Mouse (Mus musculus) embryonic facial prominence, embryonic 13.5 days (tissue): ENCODE results near the gene Gp5. TPM values are rescaled to one million over a fixed set of nuclear protein-coding genes. Genes with fewer than 3 reads are reported as not detected.

Experiments used
- ATAC-seq: fragments of 200-750 bp; cut with Nextera tagmentation; 2 replicates; pipeline ENCODE4 v1.8.0; 2017; ENCODE audit warnings: low read depth; ENCODE audit not compliant: insufficient number of reproducible peaks, insufficient read depth, low FRiP score, low TSS enrichment
- H3K27ac ChIP-seq: fragments of 300-500 bp; sonication (generic); 2 replicates; pipeline ENCODE4 v1.5.1; 2015; ENCODE audit warnings: moderate library complexity, mild to moderate bottlenecking, inconsistent platforms
- H3K27me3 ChIP-seq: fragments of 300-500 bp; sonication (generic); 2 replicates; pipeline ENCODE4 v1.6.1; 2015; ENCODE audit warnings: mild to moderate bottlenecking, inconsistent platforms
- H3K36me3 ChIP-seq: fragments of 300-500 bp; sonication (generic); 2 replicates; pipeline ENCODE4 v1.6.1; 2015; ENCODE audit warnings: mild to moderate bottlenecking, inconsistent platforms
- H3K4me1 ChIP-seq: fragments of 300-500 bp; sonication (generic); 2 replicates; pipeline ENCODE4 v1.6.1; 2015; ENCODE audit warnings: inconsistent platforms
- H3K4me2 ChIP-seq: fragments of 300-500 bp; sonication (generic); 2 replicates; pipeline ENCODE4 v1.6.1; 2015; ENCODE audit warnings: moderate library complexity, mild to moderate bottlenecking, inconsistent platforms
- H3K4me3 ChIP-seq: fragments of 300-500 bp; sonication (generic); 2 replicates; pipeline ENCODE4 v1.5.1; 2015; ENCODE audit warnings: mild to moderate bottlenecking, inconsistent platforms
- H3K9ac ChIP-seq: fragments of 300-500 bp; sonication (generic); 2 replicates; pipeline ENCODE4 v1.6.1; 2015; ENCODE audit warnings: mild to moderate bottlenecking, inconsistent platforms
- H3K9me3 ChIP-seq: fragments of 300-500 bp; sonication (generic); 2 replicates; pipeline ENCODE4 v1.6.1; 2016; ENCODE audit warnings: inconsistent platforms
- WGBS: fragments of 180-500 bp; shearing (Covaris S2); methylation state at CpG from one replicate; pipeline ENCODE4 v1.1.7; 2015; ENCODE audit warnings: mixed read lengths; 5-methylcytosine and 5-hydroxymethylcytosine counted together
- polyA plus RNA-seq: library from polyadenylated mRNA; unstranded; fragments of >200 nt; fragmentation: Nextera tagmentation; extraction: Ambion mirVana; gene quantifications from 2 replicates; pipeline ENCODE4 v1.2.1, GENCODE M21; 2015

The Gp5 gene
- polyA plus RNA-seq, 1 experiment from 2014 or later, result 1.1 TPM

- H3K4me2 ChIP-seq, result no peak overlapping the region
- H3K27ac ChIP-seq, result no peak overlapping the region
- H3K27me3 ChIP-seq, result no peaks in the 10 kb centered on the region; the same call in 1 of the 2 replicates
- no peak overlapping the region for H3K9ac ChIP-seq
- H3K4me1 ChIP-seq, result peaks cover 57% of the 10 kb centered on the region
- H3K9me3 ChIP-seq, result no peaks in the 10 kb centered on the region
- H3K4me3 ChIP-seq, result no peak overlapping the region
- no peaks in the 10 kb centered on the region for H3K36me3 ChIP-seq
- no peak for ATAC-seq
- WGBS, result 70% methylated on average over 15 of the region's 15 CpGs
Measured at GRCm38 (mm10) chr16:30275558-30276340, 34.8 kb downstream of the Gp5 start.

- WGBS, result 90% methylated on average over 8 of the region's 8 CpGs
Measured at GRCm38 (mm10) chr16:30273065-30273464, 37.5 kb downstream of the Gp5 start.

GRCm38 (mm10) chr16:30271941-30272595 is 38.5 kb downstream of the Gp5 start:
- peak overlapping the region; percentile 51; the same call in 1 of the 2 replicates for H3K9ac ChIP-seq
- no peaks in the 10 kb centered on the region for H3K27me3 ChIP-seq
- peak overlapping the region; percentile 11; the same call in 1 of the 2 replicates for H3K4me2 ChIP-seq
- 48% methylated on average over 6 of the region's 6 CpGs for WGBS
- no peak overlapping the region for H3K4me3 ChIP-seq
- H3K4me1 ChIP-seq, result peaks cover 43% of the 10 kb centered on the region
- no peaks in the 10 kb centered on the region for H3K9me3 ChIP-seq
- no peaks in the 10 kb centered on the region for H3K36me3 ChIP-seq
- no peak for ATAC-seq
- H3K27ac ChIP-seq, result peak overlapping the region; percentile 92

More at GRCm38 (mm10) chr16:30273065-30273464, 37.5 kb downstream of the Gp5 start:
- Histone ChIP-seq H3K4me1 (peaks cover 50% of the 10 kb centered on the region), H3K9ac (no peak overlapping the region), H3K9me3 (no peaks in the 10 kb centered on the region), H3K27ac (no peak overlapping the region), H3K4me2 (no peak overlapping the region), H3K36me3 (no peaks in the 10 kb centered on the region), H3K27me3 (no peaks in the 10 kb centered on the region), H3K4me3 (no peak overlapping the region)
- ATAC-seq, result no peak

- H3K9me3 ChIP-seq, result no peaks in the 10 kb centered on the region
Measured at GRCm38 (mm10) chr16:30271223-30271761, 39.3 kb downstream of the Gp5 start.

GRCm38 (mm10) chr16:30267359-30267758 is 43.2 kb downstream of the Gp5 start, which contains the start of gene Cpn2:
TSS of gene Cpn2 (minus strand) at chr16:30267499.
- WGBS, result 60% methylated on average over 5 of the region's 5 CpGs
- no peak for ATAC-seq
- H3K36me3 ChIP-seq, result no peaks in the 10 kb centered on the region

More at GRCm38 (mm10) chr16:30271223-30271761, 39.3 kb downstream of the Gp5 start:
- H3K27me3 ChIP-seq, result no peaks in the 10 kb centered on the region
- H3K27ac ChIP-seq, result peak overlapping the region; percentile 92
- H3K9ac ChIP-seq, result peak overlapping the region; percentile 51
- no peaks in the 10 kb centered on the region for H3K36me3 ChIP-seq
- H3K4me1 ChIP-seq, result peaks cover 43% of the 10 kb centered on the region
- WGBS, result 22% methylated on average over 8 of the region's 8 CpGs
- no peak for ATAC-seq
- peak overlapping the region; percentile 11; the same call in 1 of the 2 replicates for H3K4me2 ChIP-seq
- no peak overlapping the region for H3K4me3 ChIP-seq

GRCm38 (mm10) chr16:30266561-30266960 is 44.0 kb downstream of the Gp5 start:
- Histone ChIP-seq H3K9ac (no peak overlapping the region), H3K27me3 (0 out of 2 replicates have a peak, but pooled peaks cover 4% of the 10 kb centered on the region), H3K27ac (no peak overlapping the region), H3K4me1 (peaks cover 21% of the 10 kb centered on the region), H3K4me2 (no peak overlapping the region), H3K4me3 (no peak overlapping the region), H3K9me3 (no peaks in the 10 kb centered on the region), H3K36me3 (no peaks in the 10 kb centered on the region)
- WGBS, result 82% methylated on average over 5 of the region's 5 CpGs
- no peak for ATAC-seq

More at GRCm38 (mm10) chr16:30267359-30267758, 43.2 kb downstream of the Gp5 start, which contains the start of gene Cpn2:
- H3K4me3 ChIP-seq, result no peak within 1 kb of the TSS
- H3K27me3 ChIP-seq, result 0 out of 2 replicates have a peak, but pooled peaks cover 4% of the 10 kb centered on the region
- no peak within 1 kb of the TSS for H3K27ac ChIP-seq
- no peak within 1 kb of the TSS for H3K4me2 ChIP-seq
- peaks cover 29% of the 10 kb centered on the region for H3K4me1 ChIP-seq
- H3K9me3 ChIP-seq, result no peaks in the 10 kb centered on the region
- no peak within 1 kb of the TSS for H3K9ac ChIP-seq

- H3K9me3 ChIP-seq, result no peaks in the 10 kb centered on the region
- H3K27ac ChIP-seq, result no peak overlapping the region
- no peak overlapping the region for H3K9ac ChIP-seq
- no peak overlapping the region for H3K4me3 ChIP-seq
- H3K4me2 ChIP-seq, result no peak overlapping the region
- H3K4me1 ChIP-seq, result peaks cover 11% of the 10 kb centered on the region; the same call in 1 of the 2 replicates
- ATAC-seq, result no peak
- WGBS, result 64% methylated on average over 4 of the region's 4 CpGs
- H3K27me3 ChIP-seq, result 0 out of 2 replicates have a peak, but pooled peaks cover 4% of the 10 kb centered on the region
- no peaks in the 10 kb centered on the region for H3K36me3 ChIP-seq
Measured at GRCm38 (mm10) chr16:30265611-30266010, 45.0 kb downstream of the Gp5 start.

- 53% methylated on average over 4 of the region's 4 CpGs for WGBS
- no peak for ATAC-seq
- H3K36me3 ChIP-seq, result no peaks in the 10 kb centered on the region
- H3K9ac ChIP-seq, result no peak overlapping the region
- no peak overlapping the region for H3K27ac ChIP-seq
- H3K4me2 ChIP-seq, result no peak overlapping the region
- 0 out of 2 replicates have a peak, but pooled peaks cover 4% of the 10 kb centered on the region for H3K27me3 ChIP-seq
- no peak overlapping the region for H3K4me3 ChIP-seq
- H3K9me3 ChIP-seq, result no peaks in the 10 kb centered on the region
- H3K4me1 ChIP-seq, result peaks cover 6% of the 10 kb centered on the region; the same call in 1 of the 2 replicates
Measured at GRCm38 (mm10) chr16:30263156-30263555, 47.4 kb downstream of the Gp5 start.

GRCm38 (mm10) chr16:30262664-30263063 is 47.9 kb downstream of the Gp5 start:
- 1% methylated on average over 2 of the region's 2 CpGs for WGBS
- no peak for ATAC-seq
- Histone ChIP-seq H3K36me3 (no peaks in the 10 kb centered on the region), H3K9ac (no peak overlapping the region), H3K27me3 (0 out of 2 replicates have a peak, but pooled peaks cover 4% of the 10 kb centered on the region), H3K4me3 (no peak overlapping the region), H3K4me1 (peaks cover 6% of the 10 kb centered on the region; the same call in 1 of the 2 replicates), H3K27ac (no peak overlapping the region), H3K9me3 (no peaks in the 10 kb centered on the region), H3K4me2 (no peak overlapping the region)

GRCm38 (mm10) chr16:30262157-30262556 is 48.4 kb downstream of the Gp5 start:
- Histone ChIP-seq H3K4me3 (no peak overlapping the region), H3K9ac (no peak overlapping the region), H3K9me3 (no peaks in the 10 kb centered on the region), H3K4me1 (peaks cover 6% of the 10 kb centered on the region; the same call in 1 of the 2 replicates), H3K36me3 (no peaks in the 10 kb centered on the region), H3K27ac (no peak overlapping the region), H3K4me2 (no peak overlapping the region), H3K27me3 (0 out of 2 replicates have a peak, but pooled peaks cover 4% of the 10 kb centered on the region)
- ATAC-seq, result no peak
- WGBS, result 85% methylated on average over 10 of the region's 10 CpGs

GRCm38 (mm10) chr16:30261341-30261740 is 49.2 kb downstream of the Gp5 start:
- WGBS, result 91% methylated on average over 9 of the region's 9 CpGs
- no peak overlapping the region for H3K4me2 ChIP-seq
- no peak for ATAC-seq
- 0 out of 2 replicates have a peak, but pooled peaks cover 4% of the 10 kb centered on the region for H3K27me3 ChIP-seq
- no peaks in the 10 kb centered on the region for H3K9me3 ChIP-seq
- peaks cover 6% of the 10 kb centered on the region; the same call in 1 of the 2 replicates for H3K4me1 ChIP-seq
- no peaks in the 10 kb centered on the region for H3K36me3 ChIP-seq
- H3K4me3 ChIP-seq, result no peak overlapping the region
- H3K27ac ChIP-seq, result no peak overlapping the region
- H3K9ac ChIP-seq, result no peak overlapping the region
